Mouse (Mus musculus) forebrain, embryonic 16.5 days (tissue): ENCODE results near the gene Ckap2l. TPM values are rescaled to one million over a fixed set of nuclear protein-coding genes. Genes with fewer than 3 reads are reported as not detected.

Source experiments
- ATAC-seq: fragments of 200-750 bp; cut with Nextera tagmentation; 2 replicates; pipeline ENCODE4 v1.8.0; 2017; ENCODE audit warnings: mild to moderate bottlenecking, moderate library complexity
- H3K27ac ChIP-seq: fragments of 300-500 bp; sonication (generic); 2 replicates; pipeline ENCODE4 v1.5.1; 2014; ENCODE audit warnings: low read length, control low read depth
- H3K27me3 ChIP-seq: fragments of 300-500 bp; sonication (generic); replicated peaks from 2 replicates; pipeline ENCODE4 v1.6.1; 2014; ENCODE audit warnings: low read length; ENCODE audit not compliant: control insufficient read depth, insufficient read depth
- H3K36me3 ChIP-seq: fragments of 300-500 bp; sonication (generic); 2 replicates; pipeline ENCODE4 v1.6.1; 2014; ENCODE audit not compliant: control insufficient read depth, insufficient read depth
- H3K4me1 ChIP-seq: fragments of 300-500 bp; sonication (generic); replicated peaks from 2 replicates; pipeline ENCODE4 v1.6.1; 2014; ENCODE audit warnings: low read length; ENCODE audit not compliant: control insufficient read depth, insufficient read depth
- H3K4me2 ChIP-seq: fragments of 300-500 bp; sonication (generic); 2 replicates; pipeline ENCODE4 v1.6.1; 2014; ENCODE audit warnings: mild to moderate bottlenecking, low read length, control low read depth
- H3K4me3 ChIP-seq: fragments of 300-500 bp; sonication (generic); replicated peaks from 2 replicates; pipeline ENCODE4 v1.5.1; 2014; ENCODE audit warnings: mild to moderate bottlenecking, low read length, control low read depth
- H3K9ac ChIP-seq: fragments of 300-500 bp; sonication (generic); replicated peaks from 2 replicates; pipeline ENCODE4 v1.6.1; 2014; ENCODE audit warnings: low read depth, low read length, control low read depth
- H3K9me3 ChIP-seq: fragments of 300-500 bp; sonication (generic); 2 replicates; pipeline ENCODE4 v1.6.1; 2016; ENCODE audit warnings: low read length; ENCODE audit not compliant: control insufficient read depth
- WGBS: fragments of 180-500 bp; shearing (Covaris S2); extraction: QIAGEN DNeasy Blood & Tissue Kit; methylation state at CpG from one replicate; pipeline ENCODE4 v1.1.7; 2014; 5-methylcytosine and 5-hydroxymethylcytosine counted together
- polyA plus RNA-seq: library from polyadenylated mRNA; unstranded; fragments of >200 nt; fragmentation: Nextera tagmentation; extraction: Ambion mirVana; gene quantifications from 2 replicates; pipeline ENCODE4 v1.2.1, GENCODE M21; 2015

Ckap2l gene
- polyA plus RNA-seq, 1 experiment from 2014 or later: 17.6 TPM

- Histone ChIP-seq H3K4me1 (no peaks in the 10 kb centered on the region), H3K36me3 (no peaks in the 10 kb centered on the region), H3K27me3 (no peaks in the 10 kb centered on the region), H3K9ac (no peak overlapping the region), H3K4me3 (no peak overlapping the region), H3K27ac (no peak overlapping the region), H3K4me2 (no peak overlapping the region), H3K9me3 (no peaks in the 10 kb centered on the region)
- WGBS: 84% methylated on average over 4 of the region's 4 CpGs
- ATAC-seq: no peak
Observed at GRCm38 (mm10) chr2:129224178-129224577, 72.8 kb downstream of the Ckap2l start.

GRCm38 (mm10) chr2:129221097-129221632 is 75.8 kb downstream of the Ckap2l start:
- no peaks in the 10 kb centered on the region for H3K27me3 ChIP-seq
- no peak overlapping the region for H3K4me2 ChIP-seq
- H3K9me3 ChIP-seq: no peaks in the 10 kb centered on the region
- no peaks in the 10 kb centered on the region for H3K36me3 ChIP-seq
- no peak overlapping the region for H3K4me3 ChIP-seq
- no peak for ATAC-seq
- 63% methylated on average over 9 of the region's 9 CpGs for WGBS
- H3K4me1 ChIP-seq: no peaks in the 10 kb centered on the region
- H3K9ac ChIP-seq: no peak overlapping the region
- no peak overlapping the region for H3K27ac ChIP-seq

- no peak overlapping the region for H3K27ac ChIP-seq
- no peaks in the 10 kb centered on the region for H3K4me1 ChIP-seq
- H3K27me3 ChIP-seq: no peaks in the 10 kb centered on the region
- no peak overlapping the region for H3K4me3 ChIP-seq
- no peaks in the 10 kb centered on the region for H3K9me3 ChIP-seq
- no peak overlapping the region for H3K4me2 ChIP-seq
- 63% methylated on average over 4 of the region's 4 CpGs for WGBS
- H3K9ac ChIP-seq: no peak overlapping the region
- H3K36me3 ChIP-seq: no peaks in the 10 kb centered on the region
- peak; percentile 57 for ATAC-seq
Observed at GRCm38 (mm10) chr2:129218537-129219105, 78.4 kb downstream of the Ckap2l start.

Other genes with a start within 250 kb of the Ckap2l start
- 0.12 and 0.34 TPM in 2 replicates for gene Vinac1, start 249.0 kb downstream of the Ckap2l start, polyA plus RNA-seq
- 33.5 and 35.9 TPM in 2 replicates for gene Ttl, start 231.3 kb downstream of the Ckap2l start, polyA plus RNA-seq
- 18.6 and 19.1 TPM in 2 replicates for gene Polr1b, start 196.2 kb downstream of the Ckap2l start, polyA plus RNA-seq
- gene Chchd5, start 167.5 kb downstream of the Ckap2l start, polyA plus RNA-seq: 20.1 and 23.5 TPM in 2 replicates
- 58.3 and 60.4 TPM in 2 replicates for gene Slc20a1, start 98.4 kb downstream of the Ckap2l start, polyA plus RNA-seq
- gene Il1a, start 12.8 kb upstream of the Ckap2l start, polyA plus RNA-seq: 0.14 and 0.33 TPM in 2 replicates
- not detected in 2 replicates for gene Il1b, start 73.9 kb upstream of the Ckap2l start, polyA plus RNA-seq
- not detected in 2 replicates for gene F830045P16Rik, start 239.4 kb upstream of the Ckap2l start, polyA plus RNA-seq